Mouse (Mus musculus): ENCODE data around the gene Slc17a4.

DNA sequence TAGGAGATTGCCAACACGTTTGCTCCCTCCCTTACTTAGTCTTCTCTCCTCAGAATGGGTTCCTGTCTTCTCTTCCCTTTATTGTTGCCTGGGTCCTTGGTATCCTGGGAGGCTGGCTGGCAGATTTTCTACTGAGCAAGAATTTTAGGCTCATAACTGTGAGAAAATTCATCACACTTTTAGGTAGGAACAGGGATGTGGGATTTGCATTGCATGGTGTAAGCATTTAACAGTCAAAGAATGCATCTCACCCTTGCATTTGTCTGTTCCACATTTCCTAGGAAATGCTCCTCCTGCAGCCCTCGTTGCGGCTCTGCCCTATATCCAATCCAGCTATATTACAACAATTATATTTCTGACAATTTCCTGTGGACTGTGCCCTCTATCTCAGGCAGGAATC is 58.4 kb downstream of the Slc17a4 start:
- no peak for TF ChIP-seq POLR2A (IDR thresholded peaks at IDR 0.05; ENCODE audit: control insufficient read depth, low read depth, low read length)
- no peak for TF ChIP-seq CTCF (IDR thresholded peaks at IDR 0.05; ENCODE audit: control insufficient read depth, insufficient read depth, insufficient replicate concordance, low read depth, low read length)

All from testis, adult 2 months (tissue).